Mouse (Mus musculus): Measurements from ENCODE around the gene Zbtb46. TPM values are rescaled to one million over a fixed set of nuclear protein-coding genes. Genes with fewer than 3 reads are reported as not detected.

The Zbtb46 gene
- polyA plus RNA-seq, 1 experiment from 2014 or later, result 7.0 TPM

GRCm38 (mm10) chr2:181381631-181382306, 77.5 kb downstream of the Zbtb46 start:
- H3K9me3 ChIP-seq (replicated peaks; ENCODE audit: control insufficient read depth, low read length), result no peaks in the 10 kb centered on the region
- H3K27me3 ChIP-seq (ENCODE audit: control insufficient read depth, insufficient read depth, low read depth, low read length), result no peaks in the 10 kb centered on the region
- WGBS (ENCODE audit: insufficient replicate concordance), result 79% methylated on average over 6 of the region's 6 CpGs
- no peak overlapping the region for H3K9ac ChIP-seq (ENCODE audit: low read depth, low read length)
- H3K27ac ChIP-seq (ENCODE audit: low read length), result no peak overlapping the region
- no peaks in the 10 kb centered on the region for H3K4me1 ChIP-seq (ENCODE audit: control insufficient read depth, low read depth, low read length)
- no peak overlapping the region for H3K4me3 ChIP-seq (ENCODE audit: low read depth, low read length)
- H3K4me2 ChIP-seq (ENCODE audit: low read depth, low read length), result no peak overlapping the region
- H3K36me3 ChIP-seq (ENCODE audit: control insufficient read depth, insufficient read depth), result peaks cover 26% of the 10 kb centered on the region
- ATAC-seq (ENCODE audit: low read depth), result no peak

DNA sequence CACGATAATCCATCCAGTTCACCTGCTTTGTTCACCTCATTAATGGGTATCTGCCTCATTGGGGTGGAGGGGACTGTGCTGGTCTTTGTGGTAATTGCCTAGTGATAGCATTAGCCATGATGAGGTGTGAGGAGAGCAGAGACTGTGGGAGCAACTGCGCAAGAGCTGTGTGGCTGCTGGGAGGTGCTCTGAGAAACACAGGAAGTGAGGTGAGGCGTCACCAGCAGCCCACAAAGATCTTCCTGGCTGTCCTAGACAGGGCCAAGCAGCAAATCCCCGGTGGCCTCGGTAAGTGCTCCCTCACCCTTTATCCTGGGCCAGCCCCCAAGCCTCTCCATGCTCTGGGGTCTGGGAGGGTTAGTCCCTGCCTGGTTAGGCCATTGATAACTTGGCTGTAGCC, 78.1 kb downstream of the Zbtb46 start:
- 58% methylated on average over 5 of the region's 5 CpGs for WGBS (ENCODE audit: insufficient replicate concordance)
- Histone ChIP-seq H3K9ac (ENCODE audit: low read depth, low read length) (no peak overlapping the region), H3K27ac (ENCODE audit: low read length) (no peak overlapping the region), H3K9me3 (replicated peaks; ENCODE audit: control insufficient read depth, low read length) (no peaks in the 10 kb centered on the region), H3K4me3 (ENCODE audit: low read depth, low read length) (no peak overlapping the region), H3K4me1 (ENCODE audit: control insufficient read depth, low read depth, low read length) (no peaks in the 10 kb centered on the region), H3K27me3 (ENCODE audit: control insufficient read depth, insufficient read depth, low read depth, low read length) (no peaks in the 10 kb centered on the region), H3K4me2 (ENCODE audit: low read depth, low read length) (no peak overlapping the region), H3K36me3 (ENCODE audit: control insufficient read depth, insufficient read depth) (peaks cover 25% of the 10 kb centered on the region)
- no peak for ATAC-seq (ENCODE audit: low read depth)

DNA sequence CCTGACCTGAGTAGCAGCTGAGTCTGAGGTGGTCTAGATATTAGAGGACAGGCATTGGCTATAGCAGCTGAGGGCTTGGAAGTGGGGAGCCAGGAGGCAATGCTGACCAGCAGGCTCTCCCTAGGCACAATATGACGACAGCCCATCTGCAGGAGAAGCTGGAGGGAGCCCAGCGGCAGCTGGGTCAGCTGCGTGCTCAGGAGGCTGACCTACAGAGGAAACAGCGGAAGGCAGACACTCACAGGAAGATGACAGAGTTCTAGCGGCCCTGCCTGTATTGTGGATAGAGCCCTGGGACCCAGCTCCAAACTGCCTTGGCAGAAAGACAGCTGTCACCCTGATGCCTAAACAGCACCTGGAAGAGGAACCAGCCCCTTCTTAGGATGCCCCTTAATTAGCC, 79.0 kb downstream of the Zbtb46 start:
- no peak overlapping the region for H3K4me2 ChIP-seq (ENCODE audit: low read depth, low read length)
- no peak for ATAC-seq (ENCODE audit: low read depth)
- H3K36me3 ChIP-seq (ENCODE audit: control insufficient read depth, insufficient read depth), result peaks cover 25% of the 10 kb centered on the region
- no peaks in the 10 kb centered on the region for H3K27me3 ChIP-seq (ENCODE audit: control insufficient read depth, insufficient read depth, low read depth, low read length)
- WGBS (ENCODE audit: insufficient replicate concordance), result 80% methylated on average over 5 of the region's 5 CpGs
- no peak overlapping the region for H3K27ac ChIP-seq (ENCODE audit: low read length)
- H3K4me1 ChIP-seq (ENCODE audit: control insufficient read depth, low read depth, low read length), result no peaks in the 10 kb centered on the region
- H3K9ac ChIP-seq (ENCODE audit: low read depth, low read length), result no peak overlapping the region
- no peak overlapping the region for H3K4me3 ChIP-seq (ENCODE audit: low read depth, low read length)
- H3K9me3 ChIP-seq (replicated peaks; ENCODE audit: control insufficient read depth, low read length), result no peaks in the 10 kb centered on the region

DNA sequence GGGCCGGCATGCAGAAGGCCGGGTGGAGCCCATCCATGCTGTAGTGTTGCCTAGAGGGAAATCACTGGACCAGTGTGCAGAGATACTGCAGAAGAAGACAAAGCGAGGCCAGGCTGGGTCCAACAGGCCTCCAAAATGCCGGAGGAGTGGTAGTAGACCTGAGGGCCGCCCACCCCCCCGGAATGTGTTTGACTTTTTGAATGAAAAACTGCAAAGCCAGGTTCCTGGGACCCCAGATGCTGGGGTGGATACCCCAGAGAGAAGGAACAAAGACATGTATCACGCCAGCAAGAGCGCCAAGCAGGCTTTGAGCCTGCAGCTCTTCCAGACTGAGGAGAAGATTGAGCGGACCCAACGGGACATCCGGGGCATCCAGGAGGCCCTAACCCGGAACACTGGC, 79.4 kb downstream of the Zbtb46 start, which contains the start of gene Lime1:
Gene Lime1, plus strand, starts transcription at position 301 of the 400 bp plus-strand sequence.
- Histone ChIP-seq H3K4me3 (ENCODE audit: low read depth, low read length) (no peak within 1 kb of the TSS), H3K36me3 (ENCODE audit: control insufficient read depth, insufficient read depth) (peaks cover 25% of the 10 kb centered on the region), H3K9ac (ENCODE audit: low read depth, low read length) (no peak within 1 kb of the TSS), H3K9me3 (replicated peaks; ENCODE audit: control insufficient read depth, low read length) (no peaks in the 10 kb centered on the region), H3K27me3 (ENCODE audit: control insufficient read depth, insufficient read depth, low read depth, low read length) (no peaks in the 10 kb centered on the region), H3K27ac (ENCODE audit: low read length) (no peak within 1 kb of the TSS), H3K4me2 (ENCODE audit: low read depth, low read length) (no peak within 1 kb of the TSS), H3K4me1 (ENCODE audit: control insufficient read depth, low read depth, low read length) (no peaks in the 10 kb centered on the region)
- no peak for ATAC-seq (ENCODE audit: low read depth)
- 83% methylated on average over 12 of the region's 12 CpGs for WGBS (ENCODE audit: insufficient replicate concordance)

DNA sequence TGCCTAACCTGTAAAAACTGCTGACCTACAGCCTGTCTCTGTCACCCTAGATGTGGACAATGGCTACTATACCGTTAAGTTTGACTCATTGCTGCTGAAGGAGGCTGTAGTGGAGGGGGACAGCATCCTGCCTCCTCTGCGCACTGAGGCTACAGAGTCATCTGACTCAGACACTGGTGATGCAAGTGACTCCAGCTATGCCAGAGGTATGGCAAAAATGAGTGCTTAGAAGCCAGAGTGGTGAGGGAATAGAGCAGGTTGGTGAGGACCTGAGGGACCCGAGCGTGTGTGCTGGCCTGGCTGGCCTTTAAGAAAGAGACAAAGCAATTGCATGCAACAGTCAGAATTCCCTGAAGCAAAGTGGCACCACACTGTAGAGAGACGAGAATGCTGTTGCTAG, 80.5 kb downstream of the Zbtb46 start:
- Histone ChIP-seq H3K4me1 (ENCODE audit: control insufficient read depth, low read depth, low read length) (no peaks in the 10 kb centered on the region), H3K9me3 (replicated peaks; ENCODE audit: control insufficient read depth, low read length) (no peaks in the 10 kb centered on the region), H3K27me3 (ENCODE audit: control insufficient read depth, insufficient read depth, low read depth, low read length) (no peaks in the 10 kb centered on the region), H3K27ac (ENCODE audit: low read length) (no peak overlapping the region), H3K36me3 (ENCODE audit: control insufficient read depth, insufficient read depth) (peaks cover 25% of the 10 kb centered on the region), H3K4me2 (ENCODE audit: low read depth, low read length) (no peak overlapping the region), H3K9ac (ENCODE audit: low read depth, low read length) (no peak overlapping the region), H3K4me3 (ENCODE audit: low read depth, low read length) (no peak overlapping the region)
- 82% methylated on average over 5 of the region's 5 CpGs for WGBS (ENCODE audit: insufficient replicate concordance)
- no peak for ATAC-seq (ENCODE audit: low read depth)

- no peak for ATAC-seq (ENCODE audit: low read depth)
- 34% methylated on average over 2 of the region's 2 CpGs for WGBS (ENCODE audit: insufficient replicate concordance)
- H3K4me2 ChIP-seq (ENCODE audit: low read depth, low read length), result no peak overlapping the region
- H3K36me3 ChIP-seq (ENCODE audit: control insufficient read depth, insufficient read depth), result peaks cover 23% of the 10 kb centered on the region
- no peak overlapping the region for H3K9ac ChIP-seq (ENCODE audit: low read depth, low read length)
- H3K27me3 ChIP-seq (ENCODE audit: control insufficient read depth, insufficient read depth, low read depth, low read length), result no peaks in the 10 kb centered on the region
- no peak overlapping the region for H3K27ac ChIP-seq (ENCODE audit: low read length)
- no peak overlapping the region for H3K4me3 ChIP-seq (ENCODE audit: low read depth, low read length)
- no peaks in the 10 kb centered on the region for H3K4me1 ChIP-seq (ENCODE audit: control insufficient read depth, low read depth, low read length)
- no peaks in the 10 kb centered on the region for H3K9me3 ChIP-seq (replicated peaks; ENCODE audit: control insufficient read depth, low read length)
Observed at GRCm38 (mm10) chr2:181377230-181377629, 82.0 kb downstream of the Zbtb46 start.

DNA sequence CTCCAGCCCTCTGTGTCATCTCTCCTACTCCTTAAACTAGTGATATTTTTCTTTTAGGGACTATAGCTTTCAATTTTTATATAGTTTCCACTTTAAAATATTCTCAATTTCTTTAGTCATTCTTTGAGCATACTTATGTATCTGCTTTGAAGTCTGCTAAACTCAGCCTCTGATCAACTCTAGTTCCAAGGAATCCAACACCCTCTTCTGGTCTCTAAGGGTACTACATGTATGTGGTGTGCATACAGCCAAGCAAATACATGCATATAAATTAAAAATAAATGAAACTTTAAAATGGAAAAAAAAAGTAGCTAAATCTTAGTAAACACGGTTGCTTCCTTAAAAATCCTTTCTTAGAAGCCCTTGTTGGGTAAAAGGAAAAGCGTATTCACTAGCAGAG, 83.4 kb downstream of the Zbtb46 start:
- Histone ChIP-seq H3K4me1 (ENCODE audit: control insufficient read depth, low read depth, low read length) (no peaks in the 10 kb centered on the region), H3K9ac (ENCODE audit: low read depth, low read length) (no peak overlapping the region), H3K4me2 (ENCODE audit: low read depth, low read length) (no peak overlapping the region), H3K36me3 (ENCODE audit: control insufficient read depth, insufficient read depth) (peaks cover 19% of the 10 kb centered on the region), H3K27ac (ENCODE audit: low read length) (no peak overlapping the region), H3K4me3 (ENCODE audit: low read depth, low read length) (no peak overlapping the region), H3K9me3 (replicated peaks; ENCODE audit: control insufficient read depth, low read length) (no peaks in the 10 kb centered on the region), H3K27me3 (ENCODE audit: control insufficient read depth, insufficient read depth, low read depth, low read length) (no peaks in the 10 kb centered on the region)
- ATAC-seq (ENCODE audit: low read depth), result no peak
- WGBS (ENCODE audit: insufficient replicate concordance), result 67% methylated on average over 2 of the region's 2 CpGs

- 88% methylated on average over 5 of the region's 5 CpGs for WGBS (ENCODE audit: insufficient replicate concordance)
- H3K4me3 ChIP-seq (ENCODE audit: low read depth, low read length), result no peak overlapping the region
- H3K9me3 ChIP-seq (replicated peaks; ENCODE audit: control insufficient read depth, low read length), result no peaks in the 10 kb centered on the region
- no peak overlapping the region for H3K27ac ChIP-seq (ENCODE audit: low read length)
- peaks cover 7% of the 10 kb centered on the region for H3K36me3 ChIP-seq (ENCODE audit: control insufficient read depth, insufficient read depth)
- H3K4me2 ChIP-seq (ENCODE audit: low read depth, low read length), result no peak overlapping the region
- H3K27me3 ChIP-seq (ENCODE audit: control insufficient read depth, insufficient read depth, low read depth, low read length), result no peaks in the 10 kb centered on the region
- peaks cover 17% of the 10 kb centered on the region for H3K4me1 ChIP-seq (ENCODE audit: control insufficient read depth, low read depth, low read length)
- H3K9ac ChIP-seq (ENCODE audit: low read depth, low read length), result no peak overlapping the region
- ATAC-seq (ENCODE audit: low read depth), result no peak
Observed at GRCm38 (mm10) chr2:181370001-181370400, 89.2 kb downstream of the Zbtb46 start.

GRCm38 (mm10) chr2:181365655-181366075, 93.6 kb downstream of the Zbtb46 start:
- peaks cover 10% of the 10 kb centered on the region for H3K36me3 ChIP-seq (ENCODE audit: control insufficient read depth, insufficient read depth)
- under 1% methylated on average over 20 of the region's 20 CpGs for WGBS (ENCODE audit: insufficient replicate concordance)

More at GRCm38 (mm10) chr2:181365655-181366075, 93.6 kb downstream of the Zbtb46 start:
- Histone ChIP-seq H3K4me2 (ENCODE audit: low read depth, low read length) (peak overlapping the region; percentile 92), H3K9me3 (replicated peaks; ENCODE audit: control insufficient read depth, low read length) (no peaks in the 10 kb centered on the region), H3K9ac (ENCODE audit: low read depth, low read length) (peak overlapping the region; percentile 85), H3K4me1 (ENCODE audit: control insufficient read depth, low read depth, low read length) (peaks cover 25% of the 10 kb centered on the region), H3K27me3 (ENCODE audit: control insufficient read depth, insufficient read depth, low read depth, low read length) (no peaks in the 10 kb centered on the region), H3K4me3 (ENCODE audit: low read depth, low read length) (peak overlapping the region; percentile 90), H3K27ac (ENCODE audit: low read length) (peak overlapping the region; percentile 92)
- ATAC-seq (ENCODE audit: low read depth), result peak; percentile 59

Measured in liver, embryonic 16.5 days (tissue).